Mouse (Mus musculus) left cerebral cortex, adult 18-20 months (tissue): ENCODE data around the gene St3gal3. TPM values are rescaled to one million over a fixed set of nuclear protein-coding genes. Genes with fewer than 3 reads are reported as not detected.

Source experiments
- DNase-seq, 2 experiments: peaks; one replicate each; pipeline ENCODE4 v3.0.0; 2021 to 2022; ENCODE audit warnings: low spot score in 2 of 2, mixed read lengths in 1 of 2
- total RNA-seq, 2 experiments: library from RNA; stranded (reverse); gene quantifications; 2 replicates each; pipeline ENCODE4 v1.2.3; 2021

Gene St3gal3
- total RNA-seq, 2 experiments from 2014 or later: 45.8 to 51.2 TPM

- DNase-seq: no peak
Observed at GRCm38 (mm10) chr4:118092784-118093457, 41.8 kb downstream of the St3gal3 start.

GRCm38 (mm10) chr4:118090449-118090848 lies 44.3 kb downstream of the St3gal3 start:
- DNase-seq: no peak

GRCm38 (mm10) chr4:118089939-118090338 lies 44.8 kb downstream of the St3gal3 start:
- peak; percentile 26 to 53 for DNase-seq

- no peak for DNase-seq
Observed at GRCm38 (mm10) chr4:118088771-118089170, 45.9 kb downstream of the St3gal3 start.

GRCm38 (mm10) chr4:118085025-118085424 lies 49.7 kb downstream of the St3gal3 start:
- no peak for DNase-seq

- peak; percentile 93 to 96 for DNase-seq
Observed at GRCm38 (mm10) chr4:118083217-118083951, 51.3 kb downstream of the St3gal3 start.

- no peak for DNase-seq
Observed at GRCm38 (mm10) chr4:118081608-118082331, 52.9 kb downstream of the St3gal3 start.

- DNase-seq: no peak
Observed at GRCm38 (mm10) chr4:118080481-118080880, 54.2 kb downstream of the St3gal3 start.

- DNase-seq: no peak
Observed at GRCm38 (mm10) chr4:118079195-118079594, 55.5 kb downstream of the St3gal3 start.

GRCm38 (mm10) chr4:118078576-118078975 lies 56.1 kb downstream of the St3gal3 start:
- no peak for DNase-seq

GRCm38 (mm10) chr4:118077293-118077752 lies 57.4 kb downstream of the St3gal3 start:
- DNase-seq: no peak

- no peak for DNase-seq
Observed at GRCm38 (mm10) chr4:118076648-118077047, 58.1 kb downstream of the St3gal3 start.

- DNase-seq: no peak
Observed at GRCm38 (mm10) chr4:118075343-118075742, 59.4 kb downstream of the St3gal3 start.

GRCm38 (mm10) chr4:118074236-118074635 lies 60.5 kb downstream of the St3gal3 start:
- no peak for DNase-seq

GRCm38 (mm10) chr4:118073128-118073527 lies 61.6 kb downstream of the St3gal3 start:
- no peak for DNase-seq

- no peak for DNase-seq
Observed at GRCm38 (mm10) chr4:118071891-118072290, 62.8 kb downstream of the St3gal3 start.

GRCm38 (mm10) chr4:118070255-118071234 lies 64.2 kb downstream of the St3gal3 start:
- no peak for DNase-seq

- no peak for DNase-seq
Observed at GRCm38 (mm10) chr4:118061809-118062463, 72.8 kb downstream of the St3gal3 start.

- no peak for DNase-seq
Observed at GRCm38 (mm10) chr4:118060915-118061530, 73.7 kb downstream of the St3gal3 start.
